Mouse (Mus musculus) liver, postnatal 0 days (tissue): ENCODE data around the gene Shc3.

Experiments used
- CTCF ChIP-seq: sonication (generic); IDR thresholded peaks from 2 replicates; pipeline ENCODE4 v1.5.1; 2016; ENCODE audit warnings: antibody characterized with exemption, low read depth
- EP300 ChIP-seq: IDR thresholded peaks from 2 replicates; pipeline ENCODE4 v1.6.1; 2016; ENCODE audit warnings: antibody characterized with exemption, low read depth, mild to moderate bottlenecking

- no peak for TF ChIP-seq CTCF
- no peak for TF ChIP-seq EP300
These were observed 169.7 kb downstream of the Shc3 start for GRCm38 (mm10) chr13:51399562-51399961.
